Mouse (Mus musculus): Measurements from ENCODE around the gene Thpo.
A peak's percentile ranks its signal among the peaks of the same experiment; 100 is the strongest.

Gene Thpo

DNA sequence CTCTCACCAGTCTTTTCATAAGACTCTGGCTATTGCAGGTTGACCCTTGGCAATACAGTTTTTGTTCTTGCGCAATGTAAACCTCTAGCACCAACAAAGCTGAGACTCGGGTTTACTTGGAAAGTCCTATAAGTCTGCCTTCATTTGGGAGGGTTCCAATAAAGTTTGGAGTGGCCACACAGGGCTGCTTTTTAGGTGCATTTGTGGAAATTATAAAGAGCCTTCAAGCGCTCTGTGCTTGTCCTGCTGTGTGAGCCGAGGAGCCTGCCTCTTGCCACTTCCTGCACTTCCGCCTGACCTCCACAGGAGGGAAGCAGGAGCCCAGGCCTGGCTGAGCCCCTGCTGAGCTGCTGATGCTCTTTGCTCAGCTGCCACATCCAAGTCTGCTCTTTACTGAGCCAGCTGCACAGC, 10.0 kb downstream of the Thpo start:
- DNase-seq (ENCODE audit: low spot score in 2 of 2) = no peak

DNA sequence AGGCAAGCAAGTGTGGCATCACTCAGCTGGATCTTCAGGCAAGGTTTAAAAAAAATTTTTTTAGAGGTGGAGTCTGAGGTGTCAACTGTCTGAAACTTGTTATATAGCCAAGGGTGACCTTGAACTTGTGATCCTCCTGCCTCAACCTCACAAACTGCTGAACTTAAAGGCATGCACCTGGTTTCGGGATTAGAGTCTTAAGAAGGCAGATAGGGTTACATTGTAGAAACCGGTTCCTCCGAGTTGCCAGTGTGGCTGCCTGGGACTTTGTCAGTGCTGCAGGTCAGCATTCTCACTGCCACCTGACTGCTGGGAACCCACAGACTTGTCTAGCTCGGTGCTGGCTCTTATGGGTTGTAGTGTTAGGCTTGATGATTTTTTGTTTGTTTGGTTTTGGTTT, 11.1 kb downstream of the Thpo start:
- no peak for DNase-seq (ENCODE audit: low spot score in 2 of 2)

DNA sequence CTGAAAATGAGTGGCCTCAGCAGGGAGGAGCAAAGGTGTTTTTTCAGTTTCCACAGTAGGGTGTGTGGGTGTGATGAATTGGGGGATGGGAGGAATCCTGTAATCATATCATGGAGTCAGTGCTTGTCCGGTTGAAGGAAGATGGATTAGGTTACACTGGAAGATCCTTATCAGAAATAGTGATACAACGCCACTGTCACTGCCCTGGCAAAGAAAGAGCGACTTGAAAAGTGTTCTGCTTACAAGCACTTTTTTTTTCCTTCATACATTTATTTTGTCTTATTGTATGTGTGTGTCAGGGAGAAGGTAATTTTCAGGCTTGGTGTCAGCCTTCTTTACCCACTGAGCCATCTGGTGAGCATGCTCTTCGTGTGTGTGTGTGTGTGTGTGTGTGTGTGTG, 11.6 kb downstream of the Thpo start:
- DNase-seq (ENCODE audit: low spot score in 2 of 2) = no peak

DNA sequence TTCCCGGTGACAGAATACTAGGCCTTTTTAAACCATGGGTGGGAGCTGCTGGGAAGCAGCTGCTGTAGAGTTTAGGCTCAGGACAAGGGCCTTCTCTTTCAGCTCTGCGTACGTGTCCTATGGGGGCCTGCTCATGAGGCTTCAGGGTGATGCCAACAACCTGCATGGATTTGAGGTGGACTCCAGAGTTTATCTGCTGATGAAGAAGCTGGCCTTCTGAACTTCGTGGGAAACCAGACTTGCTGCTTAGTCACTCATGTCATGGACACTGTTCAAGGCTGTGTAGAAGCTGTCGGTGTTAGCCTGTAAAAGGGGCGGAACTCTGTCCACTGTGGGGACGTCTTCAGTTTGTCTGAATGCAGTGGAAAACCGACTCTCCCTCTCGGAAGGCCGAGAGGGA, 12.5 kb downstream of the Thpo start:
- no peak for DNase-seq (ENCODE audit: low spot score in 2 of 2)

DNA sequence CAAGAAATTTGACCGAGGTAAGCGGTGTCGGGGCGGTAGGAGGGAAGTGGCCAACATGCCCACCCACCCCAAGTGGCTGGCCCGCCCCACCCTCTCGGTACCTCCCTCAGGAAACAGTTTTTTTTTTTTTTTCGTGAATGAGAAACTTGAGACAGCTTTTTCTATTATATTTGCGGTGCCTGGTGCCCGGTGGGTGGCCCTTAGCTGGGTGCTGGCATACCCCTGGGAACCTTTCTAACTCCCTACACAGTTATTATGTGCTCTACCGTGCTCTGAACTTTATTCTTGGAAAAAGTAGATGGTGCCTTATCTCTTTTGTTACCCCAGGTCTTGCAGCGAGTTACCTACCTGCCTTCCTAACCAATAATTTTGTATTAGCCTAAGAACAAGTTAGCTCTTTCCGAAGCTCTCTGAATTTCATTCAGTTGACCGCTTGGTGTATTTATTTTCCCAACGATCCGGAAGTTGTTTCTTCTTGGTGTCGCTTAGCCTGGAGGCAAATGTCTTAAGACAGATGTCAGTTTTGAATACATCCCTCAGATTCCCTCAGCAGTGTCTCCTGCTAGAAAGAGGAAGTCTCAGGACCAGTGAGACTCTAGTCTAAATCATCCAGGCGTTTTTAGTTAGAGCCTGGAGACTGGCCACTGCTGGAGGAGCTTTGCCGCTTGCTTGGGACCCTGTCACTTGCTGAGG, 16.2 kb downstream of the Thpo start:
- DNase-seq (ENCODE audit: low spot score in 2 of 2) = no peak

DNA sequence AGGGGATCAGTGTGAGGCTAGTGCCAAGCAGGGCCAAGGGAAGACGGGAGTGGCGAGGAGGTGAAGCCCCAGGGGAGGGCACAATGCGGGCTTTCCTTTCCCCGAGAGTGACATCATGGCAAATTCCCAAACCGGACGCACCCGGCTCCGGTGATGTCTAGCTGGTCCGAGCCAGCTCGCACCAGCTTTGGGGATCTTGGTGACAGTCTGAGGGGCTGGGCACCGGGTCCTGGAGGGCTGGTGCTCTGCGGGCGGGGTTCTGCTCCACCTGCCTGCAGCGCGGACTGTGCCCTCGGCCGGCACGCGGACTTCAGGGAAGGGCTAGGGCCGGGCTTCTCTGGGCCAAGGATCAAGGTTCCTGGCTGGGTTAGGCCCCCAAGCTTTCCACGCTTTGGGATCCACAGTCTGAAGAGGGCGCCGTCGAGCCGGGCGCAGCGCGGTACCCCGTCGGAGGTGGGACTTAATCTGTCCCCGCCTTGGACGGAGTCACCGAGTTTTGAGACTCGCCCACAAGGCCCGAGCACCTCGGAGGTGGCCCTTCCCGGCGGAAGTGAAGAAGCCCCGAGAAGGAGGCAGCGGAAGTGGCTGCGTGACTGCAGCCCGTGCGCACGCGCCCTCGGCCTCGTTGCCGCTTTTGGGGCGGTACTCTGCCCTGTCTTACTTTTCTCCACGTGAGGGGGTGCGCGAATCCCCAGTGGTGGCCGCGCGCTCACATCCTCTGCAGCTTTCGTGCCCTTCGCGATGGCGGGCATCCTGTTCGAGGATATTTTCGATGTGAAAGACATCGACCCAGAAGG, 16.9 kb downstream of the Thpo start, which contains the start of the genes Polr2h and Clcn2:
TSS of gene Polr2h (plus strand) at position 485 of the 797 bp plus-strand sequence.
TSS of gene Clcn2 (minus strand) at position 566 of the 797 bp plus-strand sequence.
- DNase-seq (ENCODE audit: low spot score in 2 of 2) = peak; percentile 97 to 98

DNA sequence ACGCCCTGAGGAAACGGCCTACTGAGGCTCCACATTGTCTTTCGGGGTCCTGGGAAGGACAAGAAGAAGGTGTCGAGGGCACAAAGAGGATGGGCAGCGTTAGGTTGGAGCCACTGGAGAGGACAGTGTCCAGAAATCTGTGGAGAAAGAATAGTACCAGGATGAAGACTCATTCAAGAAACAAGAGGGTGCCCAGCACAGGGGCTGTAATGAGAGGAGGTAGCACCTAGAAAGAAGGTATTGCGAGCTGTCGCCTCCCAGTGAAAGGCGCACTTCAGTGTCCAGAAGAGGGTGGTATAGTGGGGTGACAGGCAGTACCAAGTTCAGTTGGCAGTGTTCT, 17.5 kb downstream of the Thpo start:
- DNase-seq (ENCODE audit: low spot score in 2 of 2) = no peak

DNA sequence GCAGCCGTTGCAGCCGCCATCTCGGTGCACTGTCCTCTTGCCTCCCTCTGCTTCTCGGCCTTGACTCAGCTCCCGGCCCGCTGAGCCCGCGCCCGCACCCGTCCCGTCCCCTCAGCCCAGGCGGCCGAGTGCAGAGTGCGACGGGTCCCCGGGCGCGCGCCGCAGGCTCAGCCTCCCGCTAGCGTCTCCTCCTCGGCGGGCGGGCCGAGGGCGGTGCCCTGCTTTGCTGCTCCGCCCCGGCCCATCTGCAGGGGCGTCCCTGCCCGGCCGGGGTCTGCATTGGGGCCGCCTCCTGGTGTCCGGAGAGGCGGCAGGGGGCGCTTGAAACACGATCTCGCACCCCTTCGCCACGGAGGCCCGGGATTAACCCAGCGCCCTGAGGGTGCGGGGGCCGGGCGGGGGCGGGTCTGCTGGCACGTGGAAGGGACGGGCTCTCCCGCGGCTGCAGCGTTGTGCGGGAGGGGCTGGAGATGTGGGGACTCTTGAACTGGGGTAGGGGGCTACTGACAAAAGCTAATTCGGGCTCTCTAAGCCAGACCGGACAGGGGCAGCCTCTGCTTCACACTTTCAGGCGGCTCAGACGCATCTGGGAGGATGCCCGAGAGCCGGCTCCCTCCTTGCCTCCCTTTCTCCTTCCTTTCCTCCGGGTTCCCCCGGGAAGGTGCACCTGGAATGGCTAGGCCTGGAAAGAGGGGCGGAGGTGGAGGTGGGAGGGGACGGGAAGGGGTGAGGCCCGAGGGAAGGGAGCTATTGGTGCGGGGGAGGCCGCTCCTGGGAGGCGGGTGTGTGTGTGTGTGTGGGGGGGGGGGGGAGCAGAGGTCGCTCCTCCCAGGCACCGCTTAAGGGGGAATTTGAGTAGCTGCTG, 18.1 kb downstream of the Thpo start:
- DNase-seq (ENCODE audit: low spot score in 2 of 2) = peak; percentile 79 to 83

DNA sequence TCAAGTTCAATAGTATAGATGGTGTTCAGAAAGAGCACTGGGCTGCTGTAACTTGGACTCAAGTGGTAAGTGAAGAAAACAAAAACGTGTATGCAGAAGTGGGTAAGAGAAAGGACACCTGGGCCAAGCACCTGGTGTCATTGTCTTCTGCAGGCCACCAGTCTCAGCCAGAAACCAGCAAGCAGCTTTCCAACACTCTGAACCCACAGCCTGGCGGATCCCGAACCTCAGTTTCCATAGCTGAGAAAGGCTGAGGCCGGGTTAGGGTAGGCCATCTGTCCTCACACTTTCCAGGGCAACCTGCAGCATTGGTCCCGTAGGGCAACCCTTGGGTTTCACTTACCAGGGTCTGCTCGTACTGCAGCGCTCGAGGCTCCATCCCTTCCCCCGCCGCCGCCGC, 18.7 kb downstream of the Thpo start:
- no peak for DNase-seq (ENCODE audit: low spot score in 2 of 2)

DNA sequence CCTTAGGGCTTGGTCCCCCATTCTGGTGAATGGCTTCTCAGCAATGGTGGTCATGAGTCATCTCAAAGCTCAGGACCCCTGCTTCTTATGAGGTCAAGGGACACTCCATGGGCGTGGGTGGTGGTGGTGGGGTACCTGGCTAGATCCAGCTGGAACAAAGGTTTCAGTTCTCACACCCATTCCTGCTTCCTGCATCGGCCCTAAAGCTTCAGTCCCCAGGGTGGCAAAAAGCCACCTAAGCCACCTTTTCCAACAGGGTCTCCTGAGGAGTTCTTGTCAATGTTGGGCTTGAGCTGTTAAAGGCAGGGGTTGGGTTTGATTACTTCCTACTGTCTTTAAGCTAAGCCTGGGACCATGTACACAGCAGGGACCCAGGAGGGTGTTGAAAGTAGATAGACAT, 19.1 kb downstream of the Thpo start:
- DNase-seq (ENCODE audit: low spot score in 2 of 2) = no peak

DNA sequence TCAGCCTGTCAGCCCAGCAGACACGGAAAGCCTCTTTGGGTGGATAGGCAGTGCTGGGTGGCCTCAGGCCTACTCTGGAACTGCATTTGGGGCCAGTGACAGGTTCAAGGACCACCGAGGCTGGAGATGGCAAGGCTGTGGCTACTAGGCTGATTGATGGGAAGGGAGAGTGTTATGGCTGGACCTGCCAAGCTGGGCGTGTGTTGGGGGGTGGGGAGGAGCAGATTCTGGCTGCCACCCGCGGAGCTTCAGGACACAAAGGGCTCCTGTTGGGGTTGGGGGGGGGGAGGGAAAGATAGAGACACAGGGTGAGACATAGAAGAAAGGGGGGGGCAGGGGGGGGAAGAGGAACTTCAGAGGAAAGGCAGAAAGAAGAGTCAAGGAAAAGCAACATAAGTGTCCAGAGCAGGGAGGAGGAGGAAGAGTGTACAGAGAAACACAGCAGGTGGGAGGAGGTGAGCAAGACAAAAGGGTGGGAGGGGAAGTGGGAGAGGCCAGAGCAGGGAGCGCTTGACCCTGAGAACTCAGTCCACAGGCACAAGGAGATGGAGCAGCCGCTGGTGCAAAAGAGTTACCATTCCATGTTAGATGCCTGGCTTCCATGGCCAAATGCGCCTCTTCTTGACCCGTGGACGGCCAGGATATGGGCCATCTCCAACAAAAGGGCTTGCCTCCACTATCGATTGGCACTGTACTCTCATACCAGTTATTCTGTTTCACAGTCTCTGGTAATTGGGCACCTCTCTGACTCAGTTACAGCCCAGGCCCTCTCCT, 19.8 kb downstream of the Thpo start:
- no peak for DNase-seq (ENCODE audit: low spot score in 2 of 2)

DNA sequence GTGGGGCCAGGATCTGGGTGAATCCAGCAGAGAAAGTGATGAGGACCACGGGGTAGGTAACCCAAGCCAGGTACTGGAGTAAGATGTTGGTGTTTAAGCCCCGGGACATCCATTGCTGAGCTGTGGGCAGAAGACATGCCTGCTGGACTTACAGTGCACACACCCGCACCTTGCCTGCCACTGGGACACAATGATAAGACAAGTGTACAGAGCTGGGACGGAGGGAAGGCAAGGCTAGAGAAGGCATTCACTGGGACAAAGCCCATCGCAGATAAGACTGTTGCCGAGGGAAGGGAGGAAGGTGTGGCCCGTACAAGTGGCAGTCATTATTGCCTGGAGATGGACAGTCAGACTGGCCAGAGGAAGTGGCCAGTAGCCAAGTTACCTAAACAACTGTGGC, 21.4 kb downstream of the Thpo start:
- DNase-seq (ENCODE audit: low spot score in 2 of 2) = no peak

DNA sequence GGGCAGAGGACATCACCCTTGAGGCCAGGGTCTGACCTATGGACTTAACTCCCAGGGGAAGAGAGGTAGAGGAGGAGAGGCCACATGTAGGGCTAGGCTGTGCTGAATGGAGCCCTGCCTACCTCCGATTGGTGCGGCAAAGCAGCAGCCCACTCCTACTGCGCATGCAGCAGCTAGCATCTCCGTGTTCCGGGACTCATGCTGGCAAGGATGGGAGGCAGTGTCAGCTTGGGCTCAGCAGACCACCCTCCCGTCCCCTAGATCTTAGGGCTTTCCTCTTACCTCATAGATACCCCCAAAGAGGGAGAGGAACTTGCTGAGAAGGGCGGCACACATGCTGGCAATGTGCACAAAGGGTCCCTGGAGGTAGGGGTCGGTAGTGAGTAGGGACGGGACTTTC, 22.1 kb downstream of the Thpo start:
- no peak for DNase-seq (ENCODE audit: low spot score in 2 of 2)

DNA sequence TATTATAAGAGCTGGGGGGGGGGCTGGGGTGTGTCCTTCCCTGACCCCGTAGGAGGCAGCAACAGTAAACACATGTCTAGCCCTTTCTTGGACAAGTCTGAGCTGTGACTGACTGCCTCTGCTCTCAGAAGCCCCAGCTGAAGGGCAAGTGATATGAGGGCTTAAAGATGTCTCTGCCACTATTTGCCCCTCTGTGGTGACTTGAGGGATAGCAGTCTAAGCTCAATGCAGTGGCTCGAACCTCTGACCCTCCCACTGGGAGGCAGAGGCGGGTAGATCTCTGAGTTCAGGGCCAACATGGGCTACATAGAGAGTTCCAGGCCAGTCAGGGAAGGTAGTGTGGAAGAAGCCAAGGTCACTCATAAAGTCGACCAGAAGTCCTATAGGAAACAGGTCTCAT, 23.5 kb downstream of the Thpo start:
- DNase-seq (ENCODE audit: low spot score in 2 of 2) = no peak

DNA sequence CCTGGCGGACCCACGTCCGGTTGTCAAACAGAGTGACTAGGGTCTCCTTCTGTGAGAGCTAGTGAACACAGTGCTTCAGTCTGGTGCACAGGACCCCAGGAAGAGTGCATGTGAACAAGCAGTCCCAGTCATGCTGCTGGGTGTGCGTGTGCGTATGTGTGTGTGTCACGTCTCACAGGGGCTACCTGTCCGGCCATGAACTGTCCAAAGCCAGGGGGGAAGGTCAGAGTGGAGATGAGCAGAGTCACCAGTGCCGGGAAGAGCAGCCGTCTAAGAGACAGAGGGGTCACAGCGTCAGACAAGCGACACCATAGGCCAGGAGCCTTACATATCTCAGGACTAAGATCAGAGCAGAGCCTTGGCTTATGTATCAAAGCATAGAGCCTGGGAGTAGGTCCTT, 23.9 kb downstream of the Thpo start:
- DNase-seq (ENCODE audit: low spot score in 2 of 2) = no peak

DNA sequence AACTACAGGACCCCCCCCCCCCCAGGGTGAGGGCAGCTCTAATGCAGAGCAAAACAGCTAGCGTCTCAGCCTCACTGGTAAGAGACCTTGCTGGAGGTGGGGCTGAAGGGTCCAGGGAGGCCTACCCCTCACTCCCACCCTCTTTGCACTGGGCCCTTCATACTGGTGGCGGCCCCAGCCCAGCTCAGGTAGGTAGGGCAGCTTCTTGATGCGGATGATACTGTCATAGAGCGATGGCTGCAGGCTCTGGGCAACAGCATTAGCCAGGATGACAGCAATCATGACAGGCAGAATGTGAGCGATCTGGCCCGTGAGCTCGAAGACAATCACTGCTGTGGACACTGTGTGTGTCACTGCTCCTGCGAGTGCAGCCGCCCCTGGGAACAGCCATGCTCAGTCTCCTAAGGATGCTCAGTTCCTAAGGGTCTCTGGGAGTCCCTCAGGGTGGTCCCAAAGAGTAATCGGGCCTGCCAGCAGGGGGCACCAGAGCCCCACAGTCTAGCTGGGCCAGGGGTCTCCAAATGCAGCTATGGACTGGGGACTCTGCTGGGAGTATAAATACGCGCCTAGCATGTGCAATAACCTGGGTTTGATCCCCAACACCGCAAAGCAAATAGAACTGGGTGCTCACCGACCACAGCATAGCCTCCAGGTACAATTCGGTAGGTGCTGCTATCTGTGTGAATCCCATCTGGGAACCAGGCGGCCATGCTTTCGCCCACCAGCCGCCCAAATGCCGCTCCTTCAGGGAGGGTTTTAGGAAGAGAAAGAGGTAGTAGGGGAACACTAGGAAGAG, 25.2 kb downstream of the Thpo start:
- peak in 1 of 2 experiments; percentile 42 for DNase-seq (ENCODE audit: low spot score in 2 of 2)

DNA sequence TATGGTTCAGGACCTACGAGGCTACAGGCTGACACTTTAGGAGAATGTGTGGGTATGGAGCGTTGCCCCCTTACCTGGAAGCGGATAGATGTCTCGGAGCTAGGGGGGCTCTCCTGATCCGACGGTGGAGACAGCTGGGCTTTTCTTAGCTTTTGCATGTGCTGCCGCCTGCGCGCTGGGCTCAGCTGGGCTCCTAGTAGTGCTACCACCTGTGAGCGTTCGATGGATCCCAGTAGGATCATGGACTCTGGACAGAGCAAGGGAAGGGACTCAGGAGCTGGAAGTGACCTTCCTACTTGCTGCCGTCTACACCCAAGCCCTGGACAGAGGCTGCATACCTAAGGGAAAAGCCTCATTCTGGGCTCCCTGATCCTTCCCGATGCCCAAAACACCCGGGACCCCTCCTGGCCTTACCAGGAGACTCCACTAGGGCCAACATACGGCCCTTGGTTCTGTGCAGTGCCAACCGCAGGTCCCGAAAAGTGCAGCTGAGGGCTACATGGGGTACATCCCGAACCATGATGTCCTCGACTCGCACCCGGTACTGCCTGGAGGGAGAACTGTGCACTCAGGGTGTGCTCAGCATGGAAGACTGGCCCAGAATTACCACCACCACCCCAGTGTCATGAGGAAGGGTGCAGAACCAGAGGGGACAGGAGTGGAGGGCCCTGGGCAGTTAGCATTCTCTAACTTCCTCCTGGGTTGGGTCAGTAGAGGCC, 25.9 kb downstream of the Thpo start:
- DNase-seq (ENCODE audit: low spot score in 2 of 2) = no peak

DNA sequence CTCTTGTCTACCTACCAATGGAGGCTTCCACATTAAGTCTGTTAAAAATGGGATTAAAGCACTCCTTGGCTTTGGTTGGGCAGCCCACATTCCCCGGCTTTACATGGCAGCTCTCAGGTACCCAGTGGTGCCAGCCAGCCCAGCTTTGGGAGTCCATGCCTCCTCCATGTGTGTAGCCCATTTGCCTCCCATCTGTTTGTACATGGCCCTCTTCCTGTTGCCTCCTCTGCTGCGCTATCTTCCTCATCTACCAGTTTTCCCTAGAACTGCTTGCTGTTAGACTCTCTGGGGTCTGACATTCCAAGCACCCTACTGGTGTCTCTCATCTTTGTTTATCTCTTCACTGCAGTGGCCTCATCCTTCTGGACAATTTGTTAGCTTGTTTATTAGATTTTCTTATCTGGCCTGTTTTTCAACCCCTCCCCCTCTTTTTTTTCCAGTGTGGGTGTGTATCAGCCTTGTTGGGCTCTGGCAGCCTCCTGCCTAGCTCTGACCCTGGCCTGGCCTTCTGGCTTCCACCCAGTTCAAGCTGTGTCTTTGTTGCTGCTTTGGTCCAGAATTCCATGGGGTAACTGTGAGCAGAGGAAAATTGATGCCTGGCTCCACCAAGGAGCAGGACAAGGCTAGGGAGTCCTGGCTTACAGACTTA, 27.8 kb downstream of the Thpo start:
- DNase-seq (ENCODE audit: low spot score in 2 of 2) = no peak

DNA sequence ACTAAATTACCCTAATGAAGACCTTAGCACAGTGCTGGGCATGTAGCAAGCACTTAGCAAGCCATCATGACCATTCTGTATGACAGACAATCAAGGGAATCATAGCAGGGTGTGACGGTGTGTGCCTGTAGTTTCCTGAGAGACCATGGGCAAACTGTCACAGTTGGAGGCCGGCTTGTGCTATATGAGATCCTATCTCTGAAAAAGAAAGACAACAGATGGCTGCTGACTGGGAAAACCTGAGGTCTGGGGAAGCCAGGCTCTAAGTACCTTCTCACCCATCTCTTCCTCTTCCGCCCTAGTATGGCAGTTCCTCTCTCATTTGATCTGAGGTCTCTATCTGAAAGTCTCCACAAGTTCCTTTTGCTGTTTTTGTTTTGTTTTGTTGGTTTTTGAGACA, 28.5 kb downstream of the Thpo start:
- DNase-seq (ENCODE audit: low spot score in 2 of 2) = no peak

All from frontal cortex, postnatal 36 days (tissue).